Mouse (Mus musculus): ENCODE measurements around the gene Zscan5b. TPM values are rescaled to one million over a fixed set of nuclear protein-coding genes. Genes with fewer than 3 reads are reported as not detected.
"Not testable (repeated sequence)": the region's sequence is repeated elsewhere in the genome, so short reads cannot be mapped to it uniquely, and the experiment has no call there.

Gene Zscan5b
- polyA plus RNA-seq, 1 experiment from 2014 or later = not detected

GRCm38 (mm10) chr7:6214691-6215090 lies 7.4 kb upstream of the Zscan5b start:
- not testable (repeated sequence) for H3K27ac ChIP-seq (ENCODE audit: low read depth, low read length); H3K36me3 ChIP-seq (ENCODE audit: control insufficient read depth, insufficient read depth, low read length); H3K4me3 ChIP-seq (ENCODE audit: low read depth, low read length); DNase-seq (ENCODE audit: low spot score); H3K9me3 ChIP-seq (ENCODE audit: control insufficient read depth, low read length); H3K4me2 ChIP-seq (ENCODE audit: low read depth, low read length, severe bottlenecking); H3K4me1 ChIP-seq (replicated peaks; ENCODE audit: control insufficient read depth, insufficient read depth, low read length); ATAC-seq (replicated peaks; ENCODE audit: low FRiP score); H3K9ac ChIP-seq (ENCODE audit: low read length); H3K27me3 ChIP-seq (ENCODE audit: control insufficient read depth, insufficient read depth, low read length)
- WGBS = 81% methylated on average over 3 of the region's 4 CpGs

- Histone ChIP-seq H3K4me1 (replicated peaks; ENCODE audit: control insufficient read depth, insufficient read depth, low read length) (no peaks in the 10 kb centered on the region), H3K27ac (ENCODE audit: low read depth, low read length) (no peak overlapping the region), H3K36me3 (ENCODE audit: control insufficient read depth, insufficient read depth, low read length) (no peaks in the 10 kb centered on the region), H3K4me2 (ENCODE audit: low read depth, low read length, severe bottlenecking) (no peak overlapping the region), H3K9me3 (ENCODE audit: control insufficient read depth, low read length) (no peaks in the 10 kb centered on the region; the same call in 1 of the 2 replicates), H3K9ac (ENCODE audit: low read length) (no peak overlapping the region), H3K27me3 (ENCODE audit: control insufficient read depth, insufficient read depth, low read length) (no peaks in the 10 kb centered on the region), H3K4me3 (ENCODE audit: low read depth, low read length) (no peak overlapping the region)
- ATAC-seq (replicated peaks; ENCODE audit: low FRiP score) (no peak), DNase-seq (ENCODE audit: low spot score) (no peak)
- WGBS = 41% methylated on average over 3 of the region's 3 CpGs
Observed at GRCm38 (mm10) chr7:6220147-6220546, 1.9 kb upstream of the Zscan5b start.

- H3K4me3 ChIP-seq (ENCODE audit: low read depth, low read length); ATAC-seq (replicated peaks; ENCODE audit: low FRiP score); DNase-seq (ENCODE audit: low spot score); H3K9me3 ChIP-seq (ENCODE audit: control insufficient read depth, low read length); H3K36me3 ChIP-seq (ENCODE audit: control insufficient read depth, insufficient read depth, low read length); H3K27ac ChIP-seq (ENCODE audit: low read depth, low read length); H3K27me3 ChIP-seq (ENCODE audit: control insufficient read depth, insufficient read depth, low read length); H3K4me2 ChIP-seq (ENCODE audit: low read depth, low read length, severe bottlenecking); H3K9ac ChIP-seq (ENCODE audit: low read length); H3K4me1 ChIP-seq (replicated peaks; ENCODE audit: control insufficient read depth, insufficient read depth, low read length): not testable (repeated sequence)
- WGBS = 58% methylated on average over 8 of the region's 8 CpGs
Observed at GRCm38 (mm10) chr7:6228491-6228890, 6.4 kb downstream of the Zscan5b start.

DNA sequence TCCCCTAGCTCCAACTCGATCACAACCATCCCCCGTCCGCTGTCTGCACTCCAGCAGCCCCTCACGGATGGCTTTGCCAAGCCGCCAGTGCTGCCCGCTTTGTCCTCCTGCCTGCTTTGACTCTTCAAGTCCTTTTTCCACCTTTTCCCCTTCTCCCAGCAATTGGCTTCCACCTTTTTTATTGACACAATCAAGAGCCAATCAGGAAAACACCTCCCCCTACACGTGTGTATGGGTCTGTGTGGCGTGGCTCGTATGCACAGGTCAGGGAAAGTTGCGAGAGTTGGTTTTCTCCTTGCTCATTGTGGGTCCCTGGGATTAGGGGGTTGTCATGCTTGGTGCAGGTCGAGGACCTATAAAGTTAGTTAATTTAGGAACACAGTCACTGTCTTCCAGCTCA lies 17.7 kb downstream of the Zscan5b start:
- ATAC-seq (replicated peaks; ENCODE audit: low FRiP score) (no peak), DNase-seq (ENCODE audit: low spot score) (no peak)
- H3K4me3 ChIP-seq (ENCODE audit: low read depth, low read length) = no peak overlapping the region
- no peaks in the 10 kb centered on the region; the same call in 1 of the 2 replicates for H3K9me3 ChIP-seq (ENCODE audit: control insufficient read depth, low read length)
- H3K27ac ChIP-seq (ENCODE audit: low read depth, low read length) = no peak overlapping the region
- H3K4me2 ChIP-seq (ENCODE audit: low read depth, low read length, severe bottlenecking) = no peak overlapping the region
- H3K9ac ChIP-seq (ENCODE audit: low read length) = no peak overlapping the region
- H3K4me1 ChIP-seq (replicated peaks; ENCODE audit: control insufficient read depth, insufficient read depth, low read length) = no peaks in the 10 kb centered on the region
- no peaks in the 10 kb centered on the region for H3K27me3 ChIP-seq (ENCODE audit: control insufficient read depth, insufficient read depth, low read length)
- WGBS = 49% methylated on average over 11 of the region's 11 CpGs
- H3K36me3 ChIP-seq (ENCODE audit: control insufficient read depth, insufficient read depth, low read length) = no peaks in the 10 kb centered on the region

GRCm38 (mm10) chr7:6240841-6241425 lies 18.9 kb downstream of the Zscan5b start:
- DNase-seq (ENCODE audit: low spot score) = peak; percentile 52
- not testable (repeated sequence) for H3K27me3 ChIP-seq (ENCODE audit: control insufficient read depth, insufficient read depth, low read length); H3K36me3 ChIP-seq (ENCODE audit: control insufficient read depth, insufficient read depth, low read length); H3K4me2 ChIP-seq (ENCODE audit: low read depth, low read length, severe bottlenecking); H3K4me3 ChIP-seq (ENCODE audit: low read depth, low read length); H3K4me1 ChIP-seq (replicated peaks; ENCODE audit: control insufficient read depth, insufficient read depth, low read length); ATAC-seq (replicated peaks; ENCODE audit: low FRiP score); H3K9me3 ChIP-seq (ENCODE audit: control insufficient read depth, low read length); H3K9ac ChIP-seq (ENCODE audit: low read length); H3K27ac ChIP-seq (ENCODE audit: low read depth, low read length)
- WGBS = 14% methylated on average over 1 of the region's 1 CpGs

GRCm38 (mm10) chr7:6244361-6245292 lies 22.5 kb downstream of the Zscan5b start:
- H3K9me3 ChIP-seq (ENCODE audit: control insufficient read depth, low read length) = no peaks in the 10 kb centered on the region
- H3K36me3 ChIP-seq (ENCODE audit: control insufficient read depth, insufficient read depth, low read length) = no peaks in the 10 kb centered on the region
- H3K4me1 ChIP-seq (replicated peaks; ENCODE audit: control insufficient read depth, insufficient read depth, low read length) = no peaks in the 10 kb centered on the region
- DNase-seq (ENCODE audit: low spot score) (no peak), ATAC-seq (replicated peaks; ENCODE audit: low FRiP score) (no peak)
- 59% methylated on average over 11 of the region's 11 CpGs for WGBS
- no peak overlapping the region for H3K4me2 ChIP-seq (ENCODE audit: low read depth, low read length, severe bottlenecking)
- H3K4me3 ChIP-seq (ENCODE audit: low read depth, low read length) = no peak overlapping the region
- H3K27me3 ChIP-seq (ENCODE audit: control insufficient read depth, insufficient read depth, low read length) = no peaks in the 10 kb centered on the region
- H3K9ac ChIP-seq (ENCODE audit: low read length) = no peak overlapping the region
- no peak overlapping the region for H3K27ac ChIP-seq (ENCODE audit: low read depth, low read length)

GRCm38 (mm10) chr7:6252410-6252809 lies 30.3 kb downstream of the Zscan5b start, which contains the start of gene Epp13:
Gene Epp13 (plus strand): TSS chr7:6252710.
- Histone ChIP-seq H3K4me3 (ENCODE audit: low read depth, low read length) (no peak within 1 kb of the TSS), H3K36me3 (ENCODE audit: control insufficient read depth, insufficient read depth, low read length) (no peaks in the 10 kb centered on the region), H3K4me2 (ENCODE audit: low read depth, low read length, severe bottlenecking) (no peak within 1 kb of the TSS), H3K27ac (ENCODE audit: low read depth, low read length) (no peak within 1 kb of the TSS), H3K9ac (ENCODE audit: low read length) (no peak within 1 kb of the TSS), H3K9me3 (ENCODE audit: control insufficient read depth, low read length) (peaks cover 2% of the 10 kb centered on the region; the same call in 1 of the 2 replicates), H3K4me1 (replicated peaks; ENCODE audit: control insufficient read depth, insufficient read depth, low read length) (no peaks in the 10 kb centered on the region), H3K27me3 (ENCODE audit: control insufficient read depth, insufficient read depth, low read length) (no peaks in the 10 kb centered on the region)
- 89% methylated on average over 6 of the region's 6 CpGs for WGBS
- no peak for DNase-seq (ENCODE audit: low spot score)
- no peak for ATAC-seq (replicated peaks; ENCODE audit: low FRiP score)

- no peaks in the 10 kb centered on the region for H3K27me3 ChIP-seq (ENCODE audit: control insufficient read depth, insufficient read depth, low read length)
- H3K27ac ChIP-seq (ENCODE audit: low read depth, low read length) = no peak overlapping the region
- no peak overlapping the region for H3K4me3 ChIP-seq (ENCODE audit: low read depth, low read length)
- ATAC-seq (replicated peaks; ENCODE audit: low FRiP score) = no peak
- 95% methylated on average over 5 of the region's 5 CpGs for WGBS
- H3K9ac ChIP-seq (ENCODE audit: low read length) = no peak overlapping the region
- no peaks in the 10 kb centered on the region for H3K36me3 ChIP-seq (ENCODE audit: control insufficient read depth, insufficient read depth, low read length)
- DNase-seq (ENCODE audit: low spot score) = no peak
- H3K4me2 ChIP-seq (ENCODE audit: low read depth, low read length, severe bottlenecking) = no peak overlapping the region
- H3K4me1 ChIP-seq (replicated peaks; ENCODE audit: control insufficient read depth, insufficient read depth, low read length) = no peaks in the 10 kb centered on the region
- peaks cover 2% of the 10 kb centered on the region; the same call in 1 of the 2 replicates for H3K9me3 ChIP-seq (ENCODE audit: control insufficient read depth, low read length)
Observed at GRCm38 (mm10) chr7:6254451-6254850, 32.4 kb downstream of the Zscan5b start.
